Mouse (Mus musculus) heart, embryonic 16.5 days (tissue): ENCODE results near the gene Col10a1. TPM values are rescaled to one million over a fixed set of nuclear protein-coding genes. Genes with fewer than 3 reads are reported as not detected.
A peak's percentile ranks its signal among the peaks of the same experiment; 100 is the strongest.
"Not testable (repeated sequence)": the region's sequence is repeated elsewhere in the genome, so short reads cannot be mapped to it uniquely, and the experiment has no call there.

Experiments
- ATAC-seq: fragments of 200-750 bp; cut with Nextera tagmentation; replicated peaks from 2 replicates; pipeline ENCODE4 v1.8.0; 2017; ENCODE audit warnings: moderate number of reproducible peaks; ENCODE audit not compliant: insufficient read depth, low FRiP score; ENCODE audit errors: extremely low read depth
- H3K27ac ChIP-seq: fragments of 300-500 bp; sonication (generic); 2 replicates; pipeline ENCODE4 v1.5.1; 2014; ENCODE audit warnings: mild to moderate bottlenecking, low read length, control low read depth, moderate library complexity
- H3K27me3 ChIP-seq: fragments of 300-500 bp; sonication (generic); 2 replicates; pipeline ENCODE4 v1.6.1; 2014; ENCODE audit warnings: low read length, mixed read lengths; ENCODE audit not compliant: control insufficient read depth, insufficient read depth
- H3K36me3 ChIP-seq: fragments of 300-500 bp; sonication (generic); 2 replicates; pipeline ENCODE4 v1.6.1; 2014; ENCODE audit not compliant: control insufficient read depth, insufficient read depth
- H3K4me1 ChIP-seq: fragments of 300-500 bp; sonication (generic); 2 replicates; pipeline ENCODE4 v1.6.1; 2014; ENCODE audit warnings: low read length, mixed read lengths; ENCODE audit not compliant: control insufficient read depth, insufficient read depth
- H3K4me2 ChIP-seq: fragments of 300-500 bp; sonication (generic); 2 replicates; pipeline ENCODE4 v1.6.1; 2014; ENCODE audit warnings: low read depth, mild to moderate bottlenecking, control low read depth, low read length
- H3K4me3 ChIP-seq: fragments of 300-500 bp; sonication (generic); 2 replicates; pipeline ENCODE4 v1.5.1; 2014; ENCODE audit warnings: mild to moderate bottlenecking, control low read depth, low read length
- H3K9ac ChIP-seq: fragments of 300-500 bp; sonication (generic); 2 replicates; pipeline ENCODE4 v1.6.1; 2014; ENCODE audit warnings: low read length, control low read depth
- H3K9me3 ChIP-seq: fragments of 300-500 bp; sonication (generic); replicated peaks from 2 replicates; pipeline ENCODE4 v1.6.1; 2016; ENCODE audit warnings: low read length; ENCODE audit not compliant: control insufficient read depth
- WGBS: fragments of 180-500 bp; shearing (Covaris S2); extraction: QIAGEN DNeasy Blood & Tissue Kit; methylation state at CpG from one replicate; pipeline ENCODE4 v1.1.7; 2014; 5-methylcytosine and 5-hydroxymethylcytosine counted together
- polyA plus RNA-seq: library from polyadenylated mRNA; unstranded; fragments of >200 nt; fragmentation: Nextera tagmentation; extraction: Ambion mirVana; gene quantifications from 2 replicates; pipeline ENCODE4 v1.2.1, GENCODE M21; 2015

Gene Col10a1
- polyA plus RNA-seq, 1 experiment from 2014 or later: 0.09 TPM

- no peaks in the 10 kb centered on the region; the same call in 1 of the 2 replicates for H3K36me3 ChIP-seq
- peaks cover 6% of the 10 kb centered on the region for H3K4me1 ChIP-seq
- H3K4me2 ChIP-seq: no peak overlapping the region
- H3K9me3 ChIP-seq: no peaks in the 10 kb centered on the region
- 93% methylated on average over 4 of the region's 4 CpGs for WGBS
- no peak for ATAC-seq
- H3K4me3 ChIP-seq: no peak overlapping the region
- H3K27ac ChIP-seq: no peak overlapping the region
- H3K27me3 ChIP-seq: no peaks in the 10 kb centered on the region
- H3K9ac ChIP-seq: no peak overlapping the region
Observed at GRCm38 (mm10) chr10:34396959-34397358, 7.2 kb downstream of the Col10a1 start.

DNA sequence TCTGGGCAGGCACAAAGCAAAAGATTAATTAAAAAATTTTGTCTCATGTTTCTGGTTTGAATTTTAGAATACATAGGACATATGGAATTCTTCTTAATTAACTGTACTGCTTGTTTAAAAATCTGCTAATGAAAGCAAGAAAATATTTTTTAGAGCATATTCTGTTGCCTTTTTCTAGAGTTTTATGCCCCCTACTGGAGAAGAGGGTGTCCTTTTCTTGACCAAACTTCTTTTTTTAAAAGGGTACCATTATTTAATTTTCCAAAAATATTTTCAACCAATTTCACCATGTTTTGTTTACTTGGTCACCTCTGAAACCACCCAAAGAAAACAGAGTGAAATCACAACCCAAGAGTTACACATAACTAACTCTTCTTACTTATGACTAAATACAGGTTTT, 9.5 kb downstream of the Col10a1 start:
- Histone ChIP-seq H3K27ac (no peak overlapping the region), H3K4me3 (no peak overlapping the region), H3K4me2 (no peak overlapping the region), H3K9ac (no peak overlapping the region), H3K4me1 (peaks cover 6% of the 10 kb centered on the region), H3K9me3 (no peaks in the 10 kb centered on the region), H3K27me3 (no peaks in the 10 kb centered on the region), H3K36me3 (no peaks in the 10 kb centered on the region; the same call in 1 of the 2 replicates)
- ATAC-seq: no peak

GRCm38 (mm10) chr10:34418204-34418756, 28.5 kb downstream of the Col10a1 start, which contains the start of gene Nt5dc1:
Gene Nt5dc1, minus strand, starts transcription at chr10:34418552.
- Histone ChIP-seq H3K36me3 (no peaks in the 10 kb centered on the region), H3K4me1 (peaks cover 11% of the 10 kb centered on the region), H3K4me2 (peak within 1 kb of the TSS; percentile 67), H3K9ac (peak within 1 kb of the TSS; percentile 92), H3K27me3 (no peaks in the 10 kb centered on the region), H3K27ac (peak within 1 kb of the TSS; percentile 90), H3K4me3 (peak within 1 kb of the TSS; percentile 82), H3K9me3 (no peaks in the 10 kb centered on the region)
- ATAC-seq: peak; percentile 99
- WGBS: under 1% methylated on average over 49 of the region's 49 CpGs

DNA sequence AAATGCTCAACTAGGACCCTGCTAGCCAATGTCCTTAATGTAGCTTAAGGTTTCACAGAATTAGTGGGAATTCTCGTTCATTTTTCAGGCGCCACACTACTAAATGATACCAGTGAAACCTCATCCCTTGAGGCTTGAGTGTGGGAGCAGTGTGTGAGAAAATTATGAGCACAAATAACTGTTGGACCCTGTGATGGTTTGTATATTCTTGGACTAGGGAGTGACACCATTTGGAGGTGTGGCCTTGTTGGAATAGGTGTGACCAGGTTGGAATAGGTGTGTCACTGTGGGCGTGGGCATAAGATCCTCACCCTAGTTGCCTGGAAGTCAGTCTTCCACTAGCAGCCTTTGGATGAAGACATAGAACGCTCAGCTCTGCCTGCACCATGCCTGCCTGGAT, 29.0 kb downstream of the Col10a1 start:
- not testable (repeated sequence) for H3K27ac ChIP-seq, H3K27me3 ChIP-seq, H3K9me3 ChIP-seq, ATAC-seq, H3K36me3 ChIP-seq
- peak overlapping the region; percentile 64 for H3K9ac ChIP-seq
- 74% methylated on average over 4 of the region's 4 CpGs for WGBS
- peak overlapping the region; percentile 82 for H3K4me3 ChIP-seq
- H3K4me2 ChIP-seq: peak overlapping the region; percentile 67
- peaks cover 11% of the 10 kb centered on the region for H3K4me1 ChIP-seq

- Histone ChIP-seq H3K36me3 (no peaks in the 10 kb centered on the region), H3K4me2 (no peak overlapping the region), H3K27ac (no peak overlapping the region), H3K4me1 (no peaks in the 10 kb centered on the region), H3K4me3 (no peak overlapping the region), H3K9me3 (no peaks in the 10 kb centered on the region), H3K27me3 (no peaks in the 10 kb centered on the region), H3K9ac (no peak overlapping the region)
- ATAC-seq: no peak
Observed at GRCm38 (mm10) chr10:34431783-34432182, 42.0 kb downstream of the Col10a1 start.

GRCm38 (mm10) chr10:34434191-34434590, 44.4 kb downstream of the Col10a1 start:
- WGBS: 83% methylated on average over 6 of the region's 14 CpGs
- not testable (repeated sequence) for ATAC-seq, H3K9ac ChIP-seq, H3K4me3 ChIP-seq, H3K4me1 ChIP-seq, H3K36me3 ChIP-seq, H3K9me3 ChIP-seq, H3K27ac ChIP-seq, H3K4me2 ChIP-seq, H3K27me3 ChIP-seq

Other genes starting within 250 kb of the Col10a1 start
- 12.2 and 13.9 TPM in 2 replicates for gene Dse, start 182.3 kb upstream of the Col10a1 start, polyA plus RNA-seq
- gene Tspyl1, start 107.8 kb upstream of the Col10a1 start, polyA plus RNA-seq: 72.4 and 72.9 TPM in 2 replicates
- gene Tspyl4, start 92.5 kb upstream of the Col10a1 start, polyA plus RNA-seq: 20.5 and 20.8 TPM in 2 replicates
- 6.8 and 8.0 TPM in 2 replicates for gene Nt5dc1, start 28.6 kb downstream of the Col10a1 start, polyA plus RNA-seq
- 3.1 and 3.2 TPM in 2 replicates for gene Frk, start 93.4 kb downstream of the Col10a1 start, polyA plus RNA-seq